Mouse (Mus musculus): ENCODE measurements around the gene Gm10985.

DNA sequence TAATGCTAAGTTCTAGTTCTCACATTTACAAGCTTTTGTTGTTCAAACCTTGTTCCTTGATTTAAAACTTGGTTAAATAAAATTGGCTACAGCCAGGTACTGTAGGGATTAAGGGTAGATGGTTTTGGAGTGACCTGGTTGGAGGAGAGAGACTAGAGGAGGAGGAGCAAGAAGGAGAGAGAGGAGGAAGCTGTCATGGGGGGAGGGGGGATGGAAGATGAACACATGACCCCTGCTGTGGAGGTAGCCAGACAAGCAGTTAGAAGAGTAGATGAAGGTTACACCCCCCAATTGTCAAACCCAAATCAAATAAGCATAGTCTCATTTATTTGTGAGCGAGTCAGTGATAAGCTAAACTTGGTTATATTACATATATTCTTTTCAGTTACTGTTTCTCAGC, 26.7 kb downstream of the Gm10985 start:
- no peak for TF ChIP-seq POLR2A (IDR thresholded peaks at IDR 0.05; ENCODE audit: control insufficient read depth, extremely low read depth, insufficient read depth, low read length, poor library complexity)
- TF ChIP-seq CTCF (IDR thresholded peaks at IDR 0.05; ENCODE audit: borderline replicate concordance, control insufficient read depth, extremely low read depth, insufficient read depth, low read length, poor library complexity): no peak

Measured in thymus, adult 2 months (tissue).